Mouse (Mus musculus): ENCODE results near the gene Tbcb.

DNA sequence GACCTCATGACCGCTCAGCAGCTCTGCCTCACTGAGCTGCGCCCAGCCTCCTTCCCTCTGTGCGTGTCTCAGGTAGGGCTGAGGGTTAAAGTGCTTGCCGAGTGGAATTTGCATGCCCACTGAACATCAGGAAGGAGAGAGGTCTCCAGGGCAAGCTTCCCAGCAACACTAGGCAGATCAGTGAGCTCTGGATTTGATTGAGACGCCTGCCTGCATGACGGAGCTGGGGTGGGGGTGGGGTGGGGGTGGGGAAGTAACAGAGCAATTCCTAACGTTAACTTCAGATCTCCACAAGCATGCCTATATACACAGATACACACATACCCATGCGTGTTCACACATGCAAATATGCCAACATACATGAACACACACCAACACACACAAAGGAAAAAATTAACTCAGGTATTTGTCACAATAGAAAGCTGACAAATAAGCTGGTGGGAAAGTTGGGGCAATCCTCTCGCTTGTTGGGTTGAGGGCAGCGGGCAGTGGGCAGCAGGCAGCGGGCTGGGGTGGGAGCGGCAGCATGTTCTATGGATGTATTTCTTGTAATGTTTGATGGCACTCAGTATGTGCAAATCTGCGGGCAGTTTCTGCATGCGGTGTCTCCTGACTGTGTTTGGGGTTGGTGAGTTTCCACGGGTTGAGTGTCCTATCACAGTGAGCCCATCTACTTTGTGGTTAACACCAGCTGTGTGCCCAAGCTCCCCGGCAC, 12.6 kb downstream of the Tbcb start:
- TF ChIP-seq POLR2A (IDR thresholded peaks at IDR 0.05; ENCODE audit: borderline replicate concordance, low read depth, low read length) = no peak
- no peak for TF ChIP-seq CTCF (IDR thresholded peaks at IDR 0.05; ENCODE audit: low read depth, low read length)

Measured in bone marrow macrophage, adult 2 months (primary cell).